Mouse (Mus musculus): ENCODE measurements around the gene Mtmr3. TPM values are rescaled to one million over a fixed set of nuclear protein-coding genes. Genes with fewer than 3 reads are reported as not detected.

The Mtmr3 gene
- polyA plus RNA-seq, 1 experiment from 2014 or later, result 28.1 TPM

DNA sequence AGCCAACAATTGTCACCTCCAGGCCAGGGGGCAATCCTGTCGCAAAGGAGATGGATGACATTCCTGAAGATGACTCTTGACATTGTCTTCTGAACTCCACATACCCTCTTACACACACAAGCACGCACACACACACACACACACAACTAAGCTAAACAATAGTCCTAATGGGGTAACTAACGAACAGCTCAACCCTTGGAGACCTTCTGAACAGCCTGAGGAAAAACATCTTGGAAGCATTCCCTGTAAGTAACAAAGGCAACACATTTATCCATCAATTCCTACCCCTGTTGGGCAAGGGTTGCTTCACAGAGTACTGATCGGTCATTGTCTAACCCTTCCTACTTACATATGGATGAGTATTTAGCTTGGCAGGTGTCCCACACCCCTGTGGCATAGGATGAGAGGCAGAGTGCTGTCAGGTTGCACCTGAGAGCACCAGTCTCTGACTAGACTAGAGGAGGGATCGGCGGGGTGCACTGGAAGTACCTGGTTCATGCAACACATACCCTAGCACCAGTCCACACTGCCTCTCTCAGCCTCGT lies 27.9 kb upstream of the Mtmr3 start:
- no peak overlapping the region for H3K4me3 ChIP-seq
- H3K4me1 ChIP-seq (replicated peaks), result peaks cover 20% of the 10 kb centered on the region; the same call in 1 of the 2 replicates
- WGBS, result 69% methylated on average over 7 of the region's 7 CpGs
- peak; percentile 74 for ATAC-seq (ENCODE audit: low read depth)
- H3K9ac ChIP-seq, result no peak overlapping the region
- H3K27ac ChIP-seq (replicated peaks), result no peak overlapping the region
- no peaks in the 10 kb centered on the region for H3K36me3 ChIP-seq
- H3K27me3 ChIP-seq, result no peaks in the 10 kb centered on the region
- no peak overlapping the region for H3K4me2 ChIP-seq
- no peaks in the 10 kb centered on the region for H3K9me3 ChIP-seq

DNA sequence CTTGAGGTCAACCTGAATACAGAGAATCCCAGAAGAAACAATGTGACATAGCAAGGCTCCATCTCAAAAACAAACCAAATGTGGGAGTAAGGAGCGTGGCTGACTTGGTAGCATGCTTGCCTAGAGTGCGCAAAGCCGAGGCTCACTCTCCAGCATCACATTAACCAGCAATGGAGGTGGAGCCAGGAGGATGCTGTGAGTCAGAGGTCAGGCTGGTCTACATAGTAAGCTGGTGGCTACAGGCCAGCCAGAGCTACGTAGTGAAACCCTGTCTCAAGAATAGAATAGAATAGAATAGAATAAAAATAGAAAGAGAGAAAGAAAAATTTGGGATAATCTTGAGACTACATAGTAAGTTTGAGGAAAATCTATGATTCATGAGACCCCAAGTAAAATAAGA lies 27.2 kb upstream of the Mtmr3 start:
- no peak for ATAC-seq (ENCODE audit: low read depth)
- Histone ChIP-seq H3K27me3 (no peaks in the 10 kb centered on the region), H3K27ac (replicated peaks) (no peak overlapping the region), H3K9me3 (no peaks in the 10 kb centered on the region), H3K9ac (no peak overlapping the region), H3K4me2 (no peak overlapping the region), H3K4me3 (no peak overlapping the region), H3K36me3 (no peaks in the 10 kb centered on the region), H3K4me1 (replicated peaks) (peaks cover 20% of the 10 kb centered on the region; the same call in 1 of the 2 replicates)
- WGBS, result 79% methylated on average over 4 of the region's 4 CpGs

DNA sequence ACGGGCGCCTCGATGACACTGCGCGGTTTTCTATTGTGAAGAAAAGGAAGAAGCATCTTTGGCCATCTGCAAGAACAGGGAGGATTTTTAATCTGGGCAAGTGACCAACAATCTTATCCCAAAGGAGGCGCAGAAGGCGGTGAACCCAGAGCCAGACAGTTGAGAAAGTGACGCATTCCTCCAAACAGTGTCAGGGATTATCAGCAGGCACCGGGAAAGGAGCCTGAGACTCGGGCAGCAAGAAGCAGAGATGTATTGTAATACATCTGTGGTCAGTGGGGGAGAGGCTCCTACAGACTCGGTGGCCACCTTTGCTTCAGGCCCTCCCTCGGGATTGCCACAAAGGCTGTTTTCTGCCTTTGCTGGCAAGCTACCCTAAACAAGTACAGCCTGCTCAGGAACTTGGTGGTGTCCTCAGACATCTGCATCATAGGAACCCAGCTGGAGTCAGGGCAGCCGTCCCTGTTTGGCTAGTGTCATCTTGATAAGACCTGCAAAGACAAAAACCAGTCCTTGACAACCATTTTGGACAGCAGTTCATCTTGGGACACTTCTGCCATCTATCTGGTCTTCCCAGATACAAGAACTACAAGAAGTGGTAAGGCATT lies 25.9 kb upstream of the Mtmr3 start:
- Histone ChIP-seq H3K27me3 (no peaks in the 10 kb centered on the region), H3K4me2 (no peak overlapping the region), H3K36me3 (no peaks in the 10 kb centered on the region), H3K4me3 (no peak overlapping the region), H3K9ac (no peak overlapping the region), H3K4me1 (replicated peaks) (0 out of 2 replicates have a peak, but pooled peaks cover 12% of the 10 kb centered on the region), H3K27ac (replicated peaks) (no peak overlapping the region), H3K9me3 (no peaks in the 10 kb centered on the region)
- no peak for ATAC-seq (ENCODE audit: low read depth)
- WGBS, result 70% methylated on average over 13 of the region's 13 CpGs

DNA sequence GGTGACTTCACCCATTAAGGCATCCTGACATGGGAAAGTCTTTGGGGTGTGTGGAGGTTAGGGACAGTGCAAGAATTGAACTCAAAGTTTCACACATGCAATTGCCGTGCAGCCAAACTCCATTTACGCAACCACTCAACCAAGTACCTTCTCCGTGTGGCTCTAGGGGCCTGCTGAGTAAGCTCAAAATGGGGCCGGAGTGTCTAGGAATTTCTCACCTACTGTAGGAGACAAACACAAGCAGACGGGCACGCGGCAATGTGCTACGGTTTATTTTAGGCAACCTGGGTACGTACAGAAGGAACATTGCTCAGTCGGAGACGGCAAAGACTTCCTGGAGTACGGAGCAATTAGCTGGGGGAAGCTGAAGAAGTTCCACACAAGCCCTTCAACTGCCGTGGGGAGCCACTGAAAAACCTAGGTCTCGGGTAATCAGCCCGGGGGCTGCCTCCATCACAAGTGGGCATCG lies 25.4 kb upstream of the Mtmr3 start, which contains the start of gene Gm11032:
Gene Gm11032, plus strand, starts transcription at position 51 of the 469 bp plus-strand sequence.
- no peak within 1 kb of the TSS for H3K9ac ChIP-seq
- ATAC-seq (ENCODE audit: low read depth), result no peak
- no peaks in the 10 kb centered on the region for H3K9me3 ChIP-seq
- 0 out of 2 replicates have a peak, but pooled peaks cover 10% of the 10 kb centered on the region for H3K4me1 ChIP-seq (replicated peaks)
- H3K27ac ChIP-seq (replicated peaks), result no peak within 1 kb of the TSS
- H3K4me2 ChIP-seq, result no peak within 1 kb of the TSS
- no peaks in the 10 kb centered on the region for H3K36me3 ChIP-seq
- H3K4me3 ChIP-seq, result no peak within 1 kb of the TSS
- 83% methylated on average over 16 of the region's 16 CpGs for WGBS
- H3K27me3 ChIP-seq, result no peaks in the 10 kb centered on the region

DNA sequence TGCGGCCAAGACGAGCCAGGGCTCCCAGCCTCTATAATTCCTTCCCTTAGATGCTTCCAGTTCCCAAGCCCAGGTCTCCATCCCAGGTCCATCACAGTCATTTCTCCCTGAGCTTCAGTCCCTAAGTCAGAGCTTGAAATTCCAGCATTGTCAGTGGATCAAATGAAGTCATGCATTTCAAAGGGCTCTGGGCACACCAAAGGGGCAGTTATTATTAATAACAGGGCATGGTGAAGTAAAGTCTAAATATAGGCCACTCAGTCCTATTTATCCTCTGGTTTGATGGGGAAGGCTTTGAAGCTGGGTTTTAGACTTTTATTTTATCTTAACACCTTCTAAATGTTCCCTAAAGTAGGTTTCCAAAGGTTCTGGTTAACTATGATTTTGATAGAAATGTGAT lies 17.2 kb upstream of the Mtmr3 start:
- H3K9ac ChIP-seq, result no peak overlapping the region
- 68% methylated on average over 2 of the region's 2 CpGs for WGBS
- no peak overlapping the region for H3K4me2 ChIP-seq
- H3K27ac ChIP-seq (replicated peaks), result no peak overlapping the region
- no peaks in the 10 kb centered on the region for H3K9me3 ChIP-seq
- no peak for ATAC-seq (ENCODE audit: low read depth)
- no peaks in the 10 kb centered on the region for H3K36me3 ChIP-seq
- H3K4me1 ChIP-seq (replicated peaks), result no peaks in the 10 kb centered on the region
- no peaks in the 10 kb centered on the region for H3K27me3 ChIP-seq
- H3K4me3 ChIP-seq, result no peak overlapping the region

DNA sequence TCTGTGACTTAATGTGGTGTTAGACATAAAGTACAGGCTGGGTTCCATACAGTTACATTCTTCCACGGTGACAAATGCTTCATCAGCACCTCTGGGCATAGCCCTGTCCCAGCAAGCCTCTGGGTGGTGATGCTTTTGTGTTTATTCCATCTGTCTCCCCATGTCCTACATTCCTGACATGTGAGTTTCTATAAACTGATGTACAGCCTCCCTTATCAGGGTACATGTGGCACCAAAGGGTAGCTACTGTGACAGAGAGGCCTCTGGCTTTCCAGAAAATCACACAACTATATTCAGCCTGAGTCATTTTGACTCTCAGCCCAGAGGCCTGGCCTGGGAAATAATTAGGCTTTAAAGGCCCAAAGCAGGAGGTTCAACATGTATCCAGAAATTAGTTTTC lies 11.9 kb upstream of the Mtmr3 start:
- Histone ChIP-seq H3K9ac (no peak overlapping the region), H3K27me3 (no peaks in the 10 kb centered on the region), H3K4me3 (no peak overlapping the region), H3K27ac (replicated peaks) (no peak overlapping the region), H3K36me3 (no peaks in the 10 kb centered on the region), H3K4me1 (replicated peaks) (peaks cover 27% of the 10 kb centered on the region), H3K9me3 (no peaks in the 10 kb centered on the region), H3K4me2 (no peak overlapping the region)
- ATAC-seq (ENCODE audit: low read depth), result no peak
- 76% methylated on average over 1 of the region's 1 CpGs for WGBS

DNA sequence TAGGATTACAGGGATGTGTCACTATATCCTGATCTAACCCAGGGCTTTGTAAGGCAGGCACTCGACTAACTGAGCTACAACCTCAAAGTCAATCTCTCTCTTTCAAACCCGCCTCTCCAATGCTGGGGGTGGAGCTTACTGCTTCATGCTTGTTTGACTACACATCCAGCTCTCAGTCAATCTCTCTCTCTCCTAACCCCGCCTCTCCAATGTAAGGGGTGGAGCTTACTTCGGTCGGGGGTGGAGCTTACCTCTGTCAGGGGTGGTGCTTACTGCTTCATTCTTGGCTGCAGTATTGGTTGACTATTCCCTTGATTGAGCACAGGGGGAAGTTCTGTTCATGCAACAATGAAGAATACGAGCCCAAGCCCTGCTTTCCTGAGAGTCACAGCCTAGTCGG lies 10.8 kb upstream of the Mtmr3 start:
- no peak overlapping the region for H3K4me2 ChIP-seq
- no peak overlapping the region for H3K27ac ChIP-seq (replicated peaks)
- H3K4me3 ChIP-seq, result no peak overlapping the region
- no peak for ATAC-seq (ENCODE audit: low read depth)
- H3K9ac ChIP-seq, result no peak overlapping the region
- H3K4me1 ChIP-seq (replicated peaks), result peaks cover 27% of the 10 kb centered on the region
- H3K27me3 ChIP-seq, result no peaks in the 10 kb centered on the region
- 54% methylated on average over 7 of the region's 7 CpGs for WGBS
- H3K36me3 ChIP-seq, result no peaks in the 10 kb centered on the region
- H3K9me3 ChIP-seq, result no peaks in the 10 kb centered on the region

DNA sequence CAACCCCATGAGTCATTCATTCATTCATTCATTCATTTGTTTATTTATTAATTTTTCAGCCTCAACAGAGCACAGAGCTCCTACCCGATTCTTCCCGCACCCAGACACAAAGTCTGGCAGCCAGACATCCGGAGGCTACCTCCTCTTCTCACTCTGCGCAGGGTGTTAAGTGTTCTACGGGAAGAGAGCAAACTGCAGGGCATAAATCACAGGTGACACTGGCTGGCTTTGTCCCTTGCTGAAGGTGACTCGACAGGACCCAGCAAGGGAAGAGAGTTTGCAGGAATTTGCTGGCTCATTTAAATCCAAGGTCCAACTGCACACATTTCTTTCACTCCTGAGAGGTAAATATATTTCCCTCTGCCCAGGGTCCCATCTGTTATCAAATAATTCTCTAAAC lies 9.8 kb upstream of the Mtmr3 start:
- no peak overlapping the region for H3K4me3 ChIP-seq
- ATAC-seq (ENCODE audit: low read depth), result peak; percentile 49; the same call in 1 of the 2 replicates
- no peaks in the 10 kb centered on the region for H3K36me3 ChIP-seq
- H3K4me1 ChIP-seq (replicated peaks), result peaks cover 27% of the 10 kb centered on the region
- no peaks in the 10 kb centered on the region for H3K9me3 ChIP-seq
- no peaks in the 10 kb centered on the region for H3K27me3 ChIP-seq
- WGBS, result 9% methylated on average over 6 of the region's 6 CpGs
- no peak overlapping the region for H3K9ac ChIP-seq
- 0 out of 2 replicates have a peak overlapping the region, but pooled peaks have one; percentile 28 for H3K27ac ChIP-seq (replicated peaks)
- H3K4me2 ChIP-seq, result no peak overlapping the region

DNA sequence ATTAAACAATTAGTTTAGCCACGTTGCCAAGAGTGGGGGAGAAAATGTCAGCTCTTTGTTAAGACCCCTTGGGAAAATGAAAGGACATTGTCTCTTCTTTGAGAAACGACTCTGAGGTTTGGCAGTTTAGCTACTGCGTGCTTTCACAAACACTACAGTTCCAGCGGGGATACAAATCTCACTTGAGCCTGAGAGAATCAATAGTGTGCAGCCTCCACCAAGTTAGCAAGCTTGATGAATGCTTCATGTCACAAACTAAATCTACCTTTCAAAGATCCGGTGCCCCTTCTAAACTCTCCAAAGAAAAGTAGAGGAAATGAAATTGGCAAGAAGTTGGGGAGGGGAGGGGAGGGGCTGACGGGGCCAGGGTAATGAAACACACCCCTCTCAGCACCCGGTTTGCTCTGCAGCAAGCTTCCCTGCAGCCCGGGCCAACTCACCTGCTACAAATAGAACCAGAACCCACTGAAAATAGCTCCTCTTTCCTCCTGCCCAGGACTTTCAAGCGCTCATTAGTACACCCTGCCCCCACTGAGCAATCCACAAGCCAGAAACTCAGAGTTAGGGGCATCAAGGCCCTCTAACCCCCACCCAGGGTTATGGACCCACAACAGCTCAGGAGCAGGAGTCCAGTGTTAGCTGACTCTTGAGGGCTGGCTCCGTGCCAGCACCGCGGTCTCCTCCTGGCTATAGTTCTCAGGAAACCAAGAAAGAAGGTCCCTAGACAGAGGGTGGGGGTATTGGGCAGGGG lies 8.2 kb upstream of the Mtmr3 start:
- WGBS, result 29% methylated on average over 12 of the region's 12 CpGs
- no peaks in the 10 kb centered on the region for H3K36me3 ChIP-seq
- H3K4me1 ChIP-seq (replicated peaks), result peaks cover 27% of the 10 kb centered on the region
- H3K4me2 ChIP-seq, result 0 out of 2 replicates have a peak overlapping the region, but pooled peaks have one; percentile 0
- peak; percentile 60 for ATAC-seq (ENCODE audit: low read depth)
- no peaks in the 10 kb centered on the region for H3K9me3 ChIP-seq
- no peak overlapping the region for H3K9ac ChIP-seq
- no peak overlapping the region for H3K27ac ChIP-seq (replicated peaks)
- H3K4me3 ChIP-seq, result no peak overlapping the region
- no peaks in the 10 kb centered on the region for H3K27me3 ChIP-seq

DNA sequence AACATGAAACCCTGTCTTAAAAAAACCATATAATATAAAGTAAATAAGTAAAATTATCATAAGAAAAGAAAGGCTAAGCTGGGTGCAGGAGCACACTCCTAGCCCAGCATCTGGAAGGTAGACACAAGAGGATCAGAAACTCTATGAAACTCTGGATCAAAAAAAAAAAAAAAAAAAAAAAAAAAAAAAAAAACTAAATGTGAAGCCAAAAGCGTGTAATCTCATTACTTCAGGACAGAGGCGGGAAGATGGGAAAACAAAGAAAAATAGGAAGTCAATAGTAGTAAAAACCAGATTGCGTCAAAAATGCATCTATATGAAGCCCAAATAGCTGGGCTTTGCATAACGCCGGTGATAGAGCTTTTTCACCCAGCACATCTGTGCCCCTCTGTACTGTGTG lies 7.2 kb upstream of the Mtmr3 start:
- Histone ChIP-seq H3K27ac (replicated peaks) (no peak overlapping the region), H3K4me2 (no peak overlapping the region), H3K9me3 (no peaks in the 10 kb centered on the region), H3K36me3 (no peaks in the 10 kb centered on the region), H3K9ac (no peak overlapping the region), H3K27me3 (no peaks in the 10 kb centered on the region), H3K4me1 (replicated peaks) (peaks cover 27% of the 10 kb centered on the region), H3K4me3 (no peak overlapping the region)
- 81% methylated on average over 5 of the region's 5 CpGs for WGBS
- ATAC-seq (ENCODE audit: low read depth), result no peak

DNA sequence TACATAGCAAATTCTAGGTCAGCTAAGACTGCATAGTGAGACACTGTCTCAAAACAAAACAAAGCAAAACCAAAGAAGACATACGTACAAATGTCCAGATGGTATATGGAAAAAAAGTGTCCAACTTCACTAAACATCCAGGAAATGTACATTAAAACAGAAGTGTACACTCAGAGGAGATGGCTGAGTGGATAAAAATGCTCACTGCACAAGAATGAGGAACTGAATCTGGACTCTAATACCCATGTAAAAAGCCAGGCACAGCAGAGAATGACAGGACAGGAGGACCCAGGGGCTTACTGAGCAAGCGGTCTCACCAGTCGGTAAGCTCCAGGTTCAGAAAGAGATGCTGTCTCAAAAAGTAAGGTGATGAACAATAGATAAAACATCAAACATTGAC lies 5.3 kb upstream of the Mtmr3 start:
- ATAC-seq (ENCODE audit: low read depth), result no peak
- H3K4me1 ChIP-seq (replicated peaks), result peaks cover 25% of the 10 kb centered on the region
- no peak overlapping the region for H3K27ac ChIP-seq (replicated peaks)
- H3K9ac ChIP-seq, result no peak overlapping the region
- no peak overlapping the region for H3K4me3 ChIP-seq
- H3K36me3 ChIP-seq, result no peaks in the 10 kb centered on the region
- no peaks in the 10 kb centered on the region for H3K9me3 ChIP-seq
- H3K27me3 ChIP-seq, result no peaks in the 10 kb centered on the region
- WGBS, result 92% methylated on average over 3 of the region's 3 CpGs
- H3K4me2 ChIP-seq, result no peak overlapping the region

DNA sequence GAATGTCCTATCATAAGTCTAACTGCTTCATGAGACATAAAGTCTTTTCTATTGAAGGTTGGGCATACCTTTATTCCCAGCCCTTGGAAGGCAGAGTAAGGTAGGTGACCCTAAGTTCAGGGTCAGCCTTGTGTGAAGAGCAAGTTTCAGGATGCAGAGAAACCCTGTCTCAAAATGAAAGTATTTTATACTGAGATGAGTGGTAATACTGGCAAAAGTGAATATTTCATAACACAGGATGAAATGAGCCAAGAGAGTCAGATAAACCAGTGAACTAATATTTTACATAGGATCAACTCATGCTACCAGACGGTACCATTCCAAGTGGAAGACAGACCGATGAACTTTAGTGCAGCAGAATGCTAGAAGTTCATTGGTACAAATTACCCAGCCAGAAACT lies 3.7 kb upstream of the Mtmr3 start:
- peaks cover 17% of the 10 kb centered on the region for H3K4me1 ChIP-seq (replicated peaks)
- H3K27me3 ChIP-seq, result no peaks in the 10 kb centered on the region
- WGBS, result 88% methylated on average over 2 of the region's 2 CpGs

More for the DNA sequence above, 3.7 kb upstream of the Mtmr3 start:
- Histone ChIP-seq H3K4me2 (no peak overlapping the region), H3K27ac (replicated peaks) (no peak overlapping the region), H3K4me3 (no peak overlapping the region), H3K9me3 (no peaks in the 10 kb centered on the region), H3K9ac (no peak overlapping the region), H3K36me3 (no peaks in the 10 kb centered on the region)
- no peak for ATAC-seq (ENCODE audit: low read depth)
